In genomic region chr1:132535541-132535940, GRCm38 (mm10) we compare ENCODE assay signal across 26 mouse cellular contexts.
"Had no signal": no experiment of that assay in that cellular context is flagged by ENCODE, and none has a peak within 500 bp of the region (broad histone marks: within the 10 kb centered on the region; RNA-seq: fewer than 3 reads in every experiment).

No protein-coding gene starts in this region.

- H3K36me3 ChIP-seq: heart, embryonic 13.5 days; heart, embryonic 15.5 days; hindbrain, embryonic 15.5 days; kidney, embryonic 15.5 days; limb, embryonic 13.5 days; limb, embryonic 15.5 days; liver, embryonic 12.5 days had no signal

- H3K4me2 ChIP-seq: heart, embryonic 11.5 days; heart, embryonic 13.5 days; heart, embryonic 15.5 days; hindbrain, embryonic 13.5 days; hindbrain, embryonic 15.5 days; kidney, embryonic 15.5 days; limb, embryonic 13.5 days; limb, embryonic 15.5 days; liver, embryonic 12.5 days had no signal

- H3K4me3 ChIP-seq: heart, adult 2 months; heart, embryonic 13.5 days; heart, embryonic 15.5 days; hindbrain, embryonic 13.5 days; hindbrain, embryonic 15.5 days; kidney, embryonic 15.5 days; limb, embryonic 13.5 days; limb, embryonic 15.5 days; liver, embryonic 12.5 days had no signal

- H3K27ac ChIP-seq: heart, adult 2 months; heart, embryonic 13.5 days; heart, embryonic 15.5 days; hindbrain, embryonic 15.5 days; hindbrain, postnatal 0 days; kidney, embryonic 15.5 days; kidney, postnatal 0 days; limb, embryonic 13.5 days; limb, embryonic 15.5 days; liver, embryonic 12.5 days had no signal

- H3K9me3 ChIP-seq: heart, embryonic 13.5 days; heart, embryonic 15.5 days; hindbrain, embryonic 13.5 days; hindbrain, embryonic 15.5 days; kidney, embryonic 15.5 days; limb, embryonic 13.5 days; limb, embryonic 15.5 days; liver, embryonic 12.5 days had no signal

- DNase-seq: gastrocnemius, postnatal 14 days; gastrocnemius, postnatal 36 days; heart, adult 11 months; heart, adult 2 months; heart, postnatal 14 days; heart, postnatal 36 days; kidney, adult 11 months; kidney, adult 2 months; kidney, adult 9 months; kidney, postnatal 14 days; kidney, postnatal 36 days; layer of hippocampus, adult 9-11 months; layer of hippocampus, postnatal 36 days; left cerebral cortex, postnatal 4 days had no signal

- H3K9ac ChIP-seq: heart, embryonic 13.5 days; heart, embryonic 15.5 days; hindbrain, embryonic 15.5 days; kidney, embryonic 15.5 days; limb, embryonic 13.5 days; limb, embryonic 15.5 days; liver, embryonic 12.5 days had no signal

- ATAC-seq: hindbrain, postnatal 0 days; intestine, embryonic 16.5 days; liver, embryonic 12.5 days had no signal

- H3K27me3 ChIP-seq: hindbrain, embryonic 15.5 days had no signal
